ENCODE assay signal across 9 mouse cellular contexts in genomic region chr3:145442268-145442667, GRCm38 (mm10).
A peak's percentile ranks its signal among the peaks of the same experiment; 100 is the strongest.
DNase-seq lines count a peak whose midpoint lies in the region; ATAC-seq and TF ChIP-seq lines count a peak whose summit lies in the region.
"Had no signal": no experiment of that assay in that cellular context is flagged by ENCODE, and none has a peak within 500 bp of the region (broad histone marks: within the 10 kb centered on the region; RNA-seq: fewer than 3 reads in every experiment).

No protein-coding gene starts in this region.

- peak; percentile 30 for DNase-seq in adrenal gland, postnatal 10 days
- no peak for DNase-seq in adrenal gland, adult 18-20 months (ENCODE audit: low spot score in 2 of 2)
- peak; percentile 8 for DNase-seq in layer of hippocampus, adult 9-10 months (ENCODE audit: low spot score)
- no peak for DNase-seq in layer of hippocampus, adult 11-12 months (ENCODE audit: low spot score)
- peak; percentile 12 for DNase-seq in adipocyte (ENCODE audit: low spot score)
- peak; percentile 61 for DNase-seq in kidney, postnatal 0 days (ENCODE audit: low spot score)
- peak; percentile 56 for DNase-seq in retina, postnatal 1 day
- no peak for DNase-seq in B cell, adult 2 months

- H3K27ac ChIP-seq in kidney, postnatal 0 days: no peak overlapping the region
- H3K27ac ChIP-seq: limb, embryonic 15.5 days had no signal

- no peaks in the 10 kb centered on the region for H3K36me3 ChIP-seq in kidney, postnatal 0 days (ENCODE audit: insufficient read depth, low read length)
- H3K36me3 ChIP-seq: limb, embryonic 15.5 days had no signal

- no peak overlapping the region for H3K4me2 ChIP-seq in kidney, postnatal 0 days (ENCODE audit: low read length)
- H3K4me2 ChIP-seq: limb, embryonic 15.5 days had no signal

- H3K27me3 ChIP-seq in kidney, postnatal 0 days (ENCODE audit: insufficient read depth, low read length): no peaks in the 10 kb centered on the region
- H3K27me3 ChIP-seq: limb, embryonic 15.5 days had no signal

- no peaks in the 10 kb centered on the region for H3K9me3 ChIP-seq in kidney, postnatal 0 days (replicated peaks; ENCODE audit: low read length)
- H3K9me3 ChIP-seq: limb, embryonic 15.5 days had no signal

- 91% methylated on average over 1 of the region's 1 CpGs for WGBS in kidney, postnatal 0 days

- ATAC-seq in kidney, postnatal 0 days (replicated peaks; ENCODE audit: low FRiP score, low read depth): no peak

- no peak overlapping the region for H3K4me3 ChIP-seq in kidney, postnatal 0 days (replicated peaks; ENCODE audit: low read depth, low read length)
- H3K4me3 ChIP-seq: limb, embryonic 15.5 days had no signal

- TF ChIP-seq CTCF in kidney, postnatal 0 days (IDR thresholded peaks at IDR 0.05; ENCODE audit: low read depth): peak; percentile 76

- peaks cover 5% of the 10 kb centered on the region; the same call in 1 of the 2 replicates for H3K4me1 ChIP-seq in kidney, postnatal 0 days (replicated peaks; ENCODE audit: insufficient read depth, low read length)
- H3K4me1 ChIP-seq: limb, embryonic 15.5 days had no signal

- no peak overlapping the region for H3K9ac ChIP-seq in kidney, postnatal 0 days (ENCODE audit: low read depth, low read length)
- H3K9ac ChIP-seq: limb, embryonic 15.5 days had no signal

Comparison
In these comparisons a context has a peak if more than half of its experiments do, and no peak if none do; other contexts are left out.
1. DNase-seq: peak in adrenal gland, postnatal 10 days (single experiment), layer of hippocampus, adult 9-10 months (single experiment), adipocyte (single experiment), kidney, postnatal 0 days (single experiment) and retina, postnatal 1 day (single experiment); none in adrenal gland, adult 18-20 months (0 of 2), layer of hippocampus, adult 11-12 months (single experiment) and B cell, adult 2 months (0 of 2).